Mouse (Mus musculus) left cerebral cortex, adult 2 months (tissue): ENCODE results near the gene Plekho1. TPM values are rescaled to one million over a fixed set of nuclear protein-coding genes. Genes with fewer than 3 reads are reported as not detected.

Source experiments
- DNase-seq, 2 experiments: peaks; one replicate each; pipeline ENCODE4 v3.0.0; 2021 to 2022; ENCODE audit warnings: low spot score in 2 of 2, mixed read lengths in 1 of 2; ENCODE audit errors: extremely low spot score in 1 of 2
- H3K27ac ChIP-seq: fragments of 200-600 bp; 2 replicates; pipeline ENCODE4 v1.8.1; 2022
- H3K4me3 ChIP-seq: fragments of 200-600 bp; 2 replicates; pipeline ENCODE4 v1.8.1; 2022
- CTCF ChIP-seq: fragments of 200-600 bp; IDR thresholded peaks from 2 replicates; pipeline ENCODE4 v1.8.1; 2022; ENCODE audit warnings: antibody characterized with exemption, mild to moderate bottlenecking, moderate library complexity
- intact Hi-C: fragments of 180-260 bp; cut with DNase I; formaldehyde crosslinking; loops from one replicate; pipeline ENCODE4 v1.15.1; 2025
- total RNA-seq, 2 experiments: library from RNA; stranded (reverse); gene quantifications; 2 replicates each; pipeline ENCODE4 v1.2.3; 2021

Plekho1 gene
- total RNA-seq, 2 experiments from 2014 or later, result 73.5 to 86.9 TPM

DNA sequence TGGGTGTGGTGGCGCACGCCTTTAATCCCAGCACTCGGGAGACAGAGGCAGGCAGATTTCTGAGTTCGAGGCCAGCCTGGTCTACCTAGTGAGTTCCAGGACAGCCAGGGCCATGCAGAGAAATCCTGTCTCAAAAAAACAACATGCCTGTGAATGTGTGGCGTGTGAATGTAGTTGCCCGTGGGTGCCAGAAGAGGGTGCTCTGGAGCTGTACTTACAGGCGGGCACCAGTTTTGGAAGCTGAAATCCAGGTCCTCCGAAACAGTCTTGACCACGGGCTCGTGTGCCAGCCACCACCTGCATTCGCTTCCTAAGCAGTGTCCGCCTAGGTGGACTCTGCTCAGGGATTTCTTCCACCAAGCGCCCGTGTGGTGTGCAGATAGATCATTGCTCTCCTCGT is 57.0 kb downstream of the Plekho1 start:
- intact Hi-C loops, result no loop called here
- H3K4me3 ChIP-seq, result no peak overlapping the region
- TF ChIP-seq CTCF, result peak; percentile 41
- no peak for DNase-seq
- no peak overlapping the region for H3K27ac ChIP-seq

Other genes starting within 250 kb of the Plekho1 start
- gene Tars2, start 235.8 kb downstream of the Plekho1 start, total RNA-seq, result 10 to 100 TPM; 43.5 to 43.8 TPM
- gene Rprd2, start 177.1 kb downstream of the Plekho1 start, total RNA-seq, result 10 to 100 TPM; 59.6 to 63.5 TPM
- 10 to 100 TPM; 37.2 to 37.8 TPM for gene Prpf3, start 140.1 kb downstream of the Plekho1 start, total RNA-seq
- gene Mrps21, start 124.5 kb downstream of the Plekho1 start, total RNA-seq, result 100 to 1,000 TPM; 148 to 150 TPM
- 10 to 100 TPM; 15.9 to 23.8 TPM for gene Ciart, start 113.8 kb downstream of the Plekho1 start, total RNA-seq
- 1 to 10 TPM; 3.3 to 5.4 TPM for gene BC028528, start 104.0 kb downstream of the Plekho1 start, total RNA-seq
- 10 to 100 TPM; 68.2 to 72.9 TPM for gene Aph1a, start 102.0 kb downstream of the Plekho1 start, total RNA-seq
- 1 to 10 TPM; 6.8 to 8.2 TPM for gene Car14, start 91.3 kb downstream of the Plekho1 start, total RNA-seq
- gene Anp32e, start 66.8 kb downstream of the Plekho1 start, total RNA-seq, result 10 to 100 TPM; 82.7 to 98.9 TPM
- 10 to 100 TPM; 38.3 to 45.9 TPM for gene Vps45, start 62.5 kb upstream of the Plekho1 start, total RNA-seq
- 10 to 100 TPM; 33.3 to 33.4 TPM for gene Otud7b, start 108.5 kb upstream of the Plekho1 start, total RNA-seq
- 1 to 10 TPM; 7.3 to 8.1 TPM for gene Mtmr11, start 166.0 kb upstream of the Plekho1 start, total RNA-seq
- 10 to 100 TPM; 44.0 to 45.5 TPM for gene Sf3b4, start 176.3 kb upstream of the Plekho1 start, total RNA-seq
- 100 to 1,000 TPM; 408 TPM for gene Sv2a, start 185.2 kb upstream of the Plekho1 start, total RNA-seq
- 10 to 100 TPM; 14.8 to 15.1 TPM for gene Bola1, start 223.7 kb upstream of the Plekho1 start, total RNA-seq
- 10 to 100 TPM; 10.4 to 10.8 TPM for gene Hist2h2ab, start 223.9 kb upstream of the Plekho1 start, total RNA-seq
- 10 to 100 TPM; 20.6 to 30.5 TPM for gene Hist2h2ac, start 224.9 kb upstream of the Plekho1 start, total RNA-seq
- gene Hist2h2be, start 225.1 kb upstream of the Plekho1 start, total RNA-seq, result 1 to 10 TPM; 5.4 to 5.6 TPM
- gene Hist2h3c2, start 243.1 kb upstream of the Plekho1 start, total RNA-seq, result 1 to 10 TPM; 5.7 to 6.8 TPM
- 100 to 1,000 TPM; 156 to 184 TPM for gene Hist2h2aa2, start 244.3 kb upstream of the Plekho1 start, total RNA-seq
- gene Hist2h2aa1, start 249.5 kb upstream of the Plekho1 start, total RNA-seq, result 10 to 100 TPM in 1 of 2 experiments, not detected in 1; 19.2 TPM